Mouse (Mus musculus): ENCODE measurements around the gene Phf21a.

GRCm38 (mm10) chr2:92273101-92273801 is 180.3 kb downstream of the Phf21a start:
- no peak for TF ChIP-seq CTCF (IDR thresholded peaks at IDR 0.05; ENCODE audit: insufficient read depth, low read depth, low read length)
- TF ChIP-seq POLR2A (IDR thresholded peaks at IDR 0.05; ENCODE audit: insufficient read depth, low read depth, low read length) = no peak
